ENCODE assay signal across 12 mouse cellular contexts in genomic region chr7:75613240-75613639, GRCm38 (mm10).
DNase-seq lines count a peak whose midpoint lies in the region; ATAC-seq and TF ChIP-seq lines count a peak whose summit lies in the region.
"Had no signal": no experiment of that assay in that cellular context is flagged by ENCODE, and none has a peak within 500 bp of the region (broad histone marks: within the 10 kb centered on the region; RNA-seq: fewer than 3 reads in every experiment).

No protein-coding gene starts in this region.

- no peaks in the 10 kb centered on the region for H3K9me3 ChIP-seq in lung, postnatal 0 days (ENCODE audit: low read length)
- H3K9me3 ChIP-seq in heart, postnatal 0 days (replicated peaks; ENCODE audit: control insufficient read depth, low read length), result no peaks in the 10 kb centered on the region
- H3K9me3 ChIP-seq in stomach, postnatal 0 days (ENCODE audit: control insufficient read depth, low read length), result no peaks in the 10 kb centered on the region
- H3K9me3 ChIP-seq: neural tube, embryonic 15.5 days had no signal

- peaks cover 4% of the 10 kb centered on the region; the same call in 1 of the 2 replicates for H3K4me1 ChIP-seq in lung, postnatal 0 days (ENCODE audit: insufficient read depth, low read depth, low read length)
- peaks cover 39% of the 10 kb centered on the region for H3K4me1 ChIP-seq in heart, postnatal 0 days (ENCODE audit: control insufficient read depth, insufficient read depth)
- H3K4me1 ChIP-seq in stomach, postnatal 0 days (replicated peaks; ENCODE audit: control insufficient read depth, insufficient read depth), result peaks cover 9% of the 10 kb centered on the region
- H3K4me1 ChIP-seq: neural tube, embryonic 15.5 days had no signal

- no peak overlapping the region for H3K9ac ChIP-seq in lung, postnatal 0 days (replicated peaks; ENCODE audit: low read depth)
- H3K9ac ChIP-seq in heart, postnatal 0 days (replicated peaks; ENCODE audit: low read depth, low read length), result 0 out of 2 replicates have a peak overlapping the region, but pooled peaks have one; percentile 39
- no peak overlapping the region for H3K9ac ChIP-seq in stomach, postnatal 0 days (ENCODE audit: low read length)
- H3K9ac ChIP-seq: neural tube, embryonic 15.5 days had no signal

- no peak for TF ChIP-seq EP300 in lung, postnatal 0 days (IDR thresholded peaks at IDR 0.05)
- TF ChIP-seq EP300 in heart, postnatal 0 days (IDR thresholded peaks at IDR 0.05; ENCODE audit: low read depth), result no peak
- peak; percentile 64 for TF ChIP-seq EP300 in stomach, postnatal 0 days (optimal IDR thresholded peaks at IDR 0.05)

- H3K27ac ChIP-seq in lung, postnatal 0 days (ENCODE audit: low read length), result no peak overlapping the region
- peak overlapping the region; percentile 79 for H3K27ac ChIP-seq in heart, postnatal 0 days (ENCODE audit: low read depth)
- H3K27ac ChIP-seq in stomach, postnatal 0 days (replicated peaks), result no peak overlapping the region
- H3K27ac ChIP-seq: neural tube, embryonic 15.5 days had no signal

- WGBS in lung, postnatal 0 days, result 23% methylated on average over 5 of the region's 5 CpGs
- WGBS in heart, postnatal 0 days, result 38% methylated on average over 5 of the region's 5 CpGs
- 28% methylated on average over 5 of the region's 5 CpGs for WGBS in stomach, postnatal 0 days

- no peak for ATAC-seq in lung, postnatal 0 days
- ATAC-seq in heart, postnatal 0 days (ENCODE audit: insufficient read depth, low read depth), result no peak
- peak; percentile 72 for ATAC-seq in stomach, postnatal 0 days (ENCODE audit: low FRiP score, low TSS enrichment)
- ATAC-seq: forebrain, embryonic 14.5 days had no signal

- peaks cover 6% of the 10 kb centered on the region for H3K36me3 ChIP-seq in lung, postnatal 0 days (ENCODE audit: insufficient read depth, low read length)
- H3K36me3 ChIP-seq in heart, postnatal 0 days (replicated peaks; ENCODE audit: control insufficient read depth, insufficient read depth, low read length), result peaks cover 45% of the 10 kb centered on the region
- peaks cover 9% of the 10 kb centered on the region; the same call in 1 of the 2 replicates for H3K36me3 ChIP-seq in stomach, postnatal 0 days (ENCODE audit: control insufficient read depth, insufficient read depth, low read length)
- H3K36me3 ChIP-seq: neural tube, embryonic 15.5 days had no signal

- no peaks in the 10 kb centered on the region for H3K27me3 ChIP-seq in lung, postnatal 0 days (replicated peaks; ENCODE audit: insufficient read depth, low read length)
- H3K27me3 ChIP-seq in heart, postnatal 0 days (ENCODE audit: control insufficient read depth, insufficient read depth, low read length), result no peaks in the 10 kb centered on the region
- H3K27me3 ChIP-seq in stomach, postnatal 0 days (ENCODE audit: control insufficient read depth, insufficient read depth, low read length), result no peaks in the 10 kb centered on the region
- H3K27me3 ChIP-seq: neural tube, embryonic 15.5 days had no signal

- TF ChIP-seq CTCF in lung, postnatal 0 days (IDR thresholded peaks at IDR 0.05), result no peak
- TF ChIP-seq CTCF in heart, postnatal 0 days (IDR thresholded peaks at IDR 0.05; ENCODE audit: low read depth), result no peak
- TF ChIP-seq CTCF in stomach, postnatal 0 days (IDR thresholded peaks at IDR 0.05; ENCODE audit: low read depth), result no peak

- peak; percentile 42 for DNase-seq in adrenal gland, adult 2 months
- no peak for DNase-seq in adrenal gland, postnatal 14 days
- DNase-seq in lung, postnatal 0 days (ENCODE audit: low spot score), result peak; percentile 31
- DNase-seq in lung, postnatal 14 days, result no peak
- no peak for DNase-seq in heart, postnatal 0 days (ENCODE audit: low spot score)
- peak; percentile 42 for DNase-seq in stomach, postnatal 0 days (ENCODE audit: low spot score)
- DNase-seq in cerebellum, adult 11 months, result no peak
- DNase-seq in spleen, postnatal 14 days (ENCODE audit: low spot score in 2 of 2), result no peak
- DNase-seq: kidney, adult 11 months had no signal

- H3K4me3 ChIP-seq in lung, postnatal 0 days (ENCODE audit: low read depth, low read length), result peak overlapping the region; percentile 30; the same call in 1 of the 2 replicates
- peak overlapping the region; percentile 36 for H3K4me3 ChIP-seq in heart, postnatal 0 days (ENCODE audit: low read depth, low read length)
- no peak overlapping the region for H3K4me3 ChIP-seq in stomach, postnatal 0 days (ENCODE audit: low read depth, low read length)
- H3K4me3 ChIP-seq: neural tube, embryonic 15.5 days had no signal

- peak overlapping the region; percentile 44 for H3K4me2 ChIP-seq in lung, postnatal 0 days (replicated peaks; ENCODE audit: low read depth, low read length)
- peak overlapping the region; percentile 59 for H3K4me2 ChIP-seq in heart, postnatal 0 days (ENCODE audit: low read depth, low read length)
- H3K4me2 ChIP-seq in stomach, postnatal 0 days (replicated peaks; ENCODE audit: low read depth), result no peak overlapping the region
- H3K4me2 ChIP-seq: midbrain, embryonic 11.5 days; neural tube, embryonic 15.5 days had no signal

Comparison
In these comparisons a context has a peak if more than half of its experiments do, and no peak if none do; other contexts are left out.
1. DNase-seq: peak in adrenal gland, adult 2 months (single experiment), lung, postnatal 0 days (single experiment) and stomach, postnatal 0 days (single experiment); none in adrenal gland, postnatal 14 days (single experiment), lung, postnatal 14 days (single experiment), heart, postnatal 0 days (single experiment), cerebellum, adult 11 months (single experiment) and spleen, postnatal 14 days (0 of 2).